Mouse (Mus musculus) spleen, adult 2 months (tissue): ENCODE results near the gene Kalrn.

ENCODE experiments used
- CTCF ChIP-seq: fragments of 200-500 bp; IDR thresholded peaks from 2 replicates; pipeline ENCODE4 v1.5.1; 2011; ENCODE audit warnings: mild to moderate bottlenecking, inconsistent platforms; ENCODE audit not compliant: insufficient read depth, insufficient read length, insufficient replicate concordance; ENCODE audit errors: extremely low read depth
- POLR2A ChIP-seq: fragments of 200-500 bp; IDR thresholded peaks from 2 replicates; pipeline ENCODE4 v1.6.1; 2011; ENCODE audit warnings: low read depth, low read length, inconsistent platforms

- TF ChIP-seq POLR2A, result no peak
- no peak for TF ChIP-seq CTCF
These were observed 243.9 kb downstream of the Kalrn start for GRCm38 (mm10) chr16:34329431-34329873.
